Mouse (Mus musculus) spleen, adult 2 months (tissue): ENCODE results near the gene Lrtm2. TPM values are rescaled to one million over a fixed set of nuclear protein-coding genes. Genes with fewer than 3 reads are reported as not detected.

Source experiments
- DNase-seq, 2 experiments: peaks; one replicate each; pipeline versions ENCODE4 v3.0.0 to v3.0.0-alpha.2; 2012 to 2021; ENCODE audit warnings: low spot score in 2 of 2, low read depth in 1 of 2
- H3K27ac ChIP-seq: fragments of 200-500 bp; 2 replicates; pipeline ENCODE4 v1.5.1; 2012; ENCODE audit warnings: low read length, inconsistent platforms; ENCODE audit not compliant: insufficient read depth
- H3K27me3 ChIP-seq: fragments of 200-500 bp; 2 replicates; pipeline ENCODE4 v1.6.1; 2012; ENCODE audit warnings: mild to moderate bottlenecking, moderate library complexity, low read length, inconsistent platforms; ENCODE audit not compliant: control insufficient read depth, insufficient read depth
- H3K36me3 ChIP-seq: fragments of 200-500 bp; 2 replicates; pipeline ENCODE4 v1.6.1; 2012; ENCODE audit warnings: mild to moderate bottlenecking, low read length, inconsistent platforms; ENCODE audit not compliant: control insufficient read depth, insufficient read depth
- H3K4me1 ChIP-seq: fragments of 200-500 bp; 2 replicates; pipeline ENCODE4 v1.6.1; 2011; ENCODE audit warnings: inconsistent platforms; ENCODE audit not compliant: control insufficient read depth, insufficient read depth, insufficient read length
- H3K4me3 ChIP-seq: fragments of 200-500 bp; 2 replicates; pipeline ENCODE4 v1.5.1; 2011; ENCODE audit warnings: mild to moderate bottlenecking, inconsistent platforms; ENCODE audit not compliant: insufficient read depth, insufficient read length; ENCODE audit errors: extremely low read depth
- CTCF ChIP-seq: fragments of 200-500 bp; IDR thresholded peaks from 2 replicates; pipeline ENCODE4 v1.5.1; 2011; ENCODE audit warnings: mild to moderate bottlenecking, inconsistent platforms; ENCODE audit not compliant: insufficient read depth, insufficient read length, insufficient replicate concordance; ENCODE audit errors: extremely low read depth
- POLR2A ChIP-seq: fragments of 200-500 bp; IDR thresholded peaks from 2 replicates; pipeline ENCODE4 v1.6.1; 2011; ENCODE audit warnings: low read depth, low read length, inconsistent platforms
- WGBS: fragments of 180-500 bp; shearing (Covaris S2); methylation state at CpG from one replicate; pipeline ENCODE4 v1.1.7; 2018; 5-methylcytosine and 5-hydroxymethylcytosine counted together
- polyA plus RNA-seq: library from polyadenylated mRNA; depleted of rRNA; stranded (reverse); fragments of >200 nt; gene quantifications from 2 replicates; pipeline ENCODE4 v1.2.3, GENCODE M21; 2012

Gene Lrtm2
- polyA plus RNA-seq, 1 experiment, result 0.44 TPM

- H3K27me3 ChIP-seq, result peaks cover 2% of the 10 kb centered on the region; the same call in 1 of the 2 replicates
- H3K27ac ChIP-seq, result no peak overlapping the region
- H3K36me3 ChIP-seq, result no peaks in the 10 kb centered on the region
- WGBS, result 57% methylated on average over 10 of the region's 11 CpGs
- DNase-seq, result no peak
- no peak for TF ChIP-seq POLR2A
- TF ChIP-seq CTCF, result no peak
- H3K4me3 ChIP-seq, result no peak overlapping the region
- no peaks in the 10 kb centered on the region for H3K4me1 ChIP-seq
These were observed 1.9 kb downstream of the Lrtm2 start for GRCm38 (mm10) chr6:119328521-119329115.

- Histone ChIP-seq H3K4me3 (no peak overlapping the region), H3K27me3 (peaks cover 2% of the 10 kb centered on the region; the same call in 1 of the 2 replicates), H3K27ac (no peak overlapping the region), H3K4me1 (no peaks in the 10 kb centered on the region), H3K36me3 (no peaks in the 10 kb centered on the region)
- no peak for DNase-seq
- no peak for TF ChIP-seq POLR2A
- no peak for TF ChIP-seq CTCF
- 75% methylated on average over 7 of the region's 7 CpGs for WGBS
These were observed 4.0 kb downstream of the Lrtm2 start for GRCm38 (mm10) chr6:119326541-119326940.

- no peaks in the 10 kb centered on the region for H3K36me3 ChIP-seq
- no peak overlapping the region for H3K27ac ChIP-seq
- no peak overlapping the region for H3K4me3 ChIP-seq
- 62% methylated on average over 6 of the region's 6 CpGs for WGBS
- H3K27me3 ChIP-seq, result peaks cover 2% of the 10 kb centered on the region; the same call in 1 of the 2 replicates
- no peaks in the 10 kb centered on the region for H3K4me1 ChIP-seq
- no peak for DNase-seq
- TF ChIP-seq POLR2A (no peak), CTCF (no peak)
These were observed 4.6 kb downstream of the Lrtm2 start for GRCm38 (mm10) chr6:119325978-119326377.

GRCm38 (mm10) chr6:119324776-119325175 lies 5.8 kb downstream of the Lrtm2 start:
- no peaks in the 10 kb centered on the region for H3K36me3 ChIP-seq
- no peak for DNase-seq
- WGBS, result 75% methylated on average over 10 of the region's 10 CpGs
- peaks cover 2% of the 10 kb centered on the region; the same call in 1 of the 2 replicates for H3K27me3 ChIP-seq
- H3K27ac ChIP-seq, result no peak overlapping the region
- TF ChIP-seq POLR2A, result no peak
- no peak for TF ChIP-seq CTCF
- H3K4me1 ChIP-seq, result no peaks in the 10 kb centered on the region
- H3K4me3 ChIP-seq, result no peak overlapping the region

GRCm38 (mm10) chr6:119321752-119322151 lies 8.8 kb downstream of the Lrtm2 start:
- H3K4me1 ChIP-seq, result no peaks in the 10 kb centered on the region
- H3K4me3 ChIP-seq, result no peak overlapping the region
- H3K27me3 ChIP-seq, result no peaks in the 10 kb centered on the region
- TF ChIP-seq CTCF (no peak), POLR2A (no peak)
- 89% methylated on average over 7 of the region's 7 CpGs for WGBS
- H3K27ac ChIP-seq, result no peak overlapping the region
- DNase-seq, result no peak
- H3K36me3 ChIP-seq, result no peaks in the 10 kb centered on the region

- no peak overlapping the region for H3K4me3 ChIP-seq
- DNase-seq, result no peak
- 51% methylated on average over 16 of the region's 16 CpGs for WGBS
- H3K27ac ChIP-seq, result no peak overlapping the region
- H3K4me1 ChIP-seq, result no peaks in the 10 kb centered on the region
- no peaks in the 10 kb centered on the region for H3K27me3 ChIP-seq
- TF ChIP-seq POLR2A (no peak), CTCF (no peak)
- no peaks in the 10 kb centered on the region for H3K36me3 ChIP-seq
These were observed 10.1 kb downstream of the Lrtm2 start for GRCm38 (mm10) chr6:119320481-119320880.

GRCm38 (mm10) chr6:119319358-119319757 lies 11.2 kb downstream of the Lrtm2 start:
- WGBS, result 91% methylated on average over 2 of the region's 2 CpGs
- Histone ChIP-seq H3K27me3 (no peaks in the 10 kb centered on the region), H3K4me3 (no peak overlapping the region), H3K27ac (no peak overlapping the region), H3K4me1 (no peaks in the 10 kb centered on the region), H3K36me3 (no peaks in the 10 kb centered on the region)
- no peak for DNase-seq
- no peak for TF ChIP-seq POLR2A
- TF ChIP-seq CTCF, result no peak
